Mouse (Mus musculus): ENCODE results near the gene Ablim2.

DNA sequence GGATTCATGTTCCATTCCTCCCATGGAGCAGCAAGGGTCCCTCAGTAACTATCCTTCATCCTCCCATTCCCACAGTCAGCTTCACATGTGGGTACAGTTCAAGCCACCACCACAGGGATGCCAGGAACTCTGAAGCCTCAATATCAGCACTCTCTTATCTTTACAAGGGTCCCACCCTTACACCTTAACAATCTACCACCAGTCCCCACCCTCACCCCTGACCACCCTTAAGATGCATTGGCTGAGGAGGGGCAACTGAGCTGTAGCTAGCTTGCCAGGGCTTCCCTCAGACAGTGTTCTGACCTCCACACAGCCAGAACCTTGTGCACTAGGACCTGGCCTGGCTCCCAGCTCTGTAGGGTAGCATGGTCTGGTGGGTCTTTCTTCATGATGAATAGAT lies 38.3 kb upstream of the Ablim2 start:
- TF ChIP-seq CTCF (IDR thresholded peaks at IDR 0.05; ENCODE audit: insufficient read depth, low read depth, low read length) (no peak), POLR2A (IDR thresholded peaks at IDR 0.05; ENCODE audit: insufficient read depth, low read depth, low read length) (no peak)
